Mouse (Mus musculus): ENCODE measurements around the gene Erc2.

Erc2 gene

GRCm38 (mm10) chr14:28225550-28225949 is 603.3 kb downstream of the Erc2 start:
- DNase-seq: no peak

DNA sequence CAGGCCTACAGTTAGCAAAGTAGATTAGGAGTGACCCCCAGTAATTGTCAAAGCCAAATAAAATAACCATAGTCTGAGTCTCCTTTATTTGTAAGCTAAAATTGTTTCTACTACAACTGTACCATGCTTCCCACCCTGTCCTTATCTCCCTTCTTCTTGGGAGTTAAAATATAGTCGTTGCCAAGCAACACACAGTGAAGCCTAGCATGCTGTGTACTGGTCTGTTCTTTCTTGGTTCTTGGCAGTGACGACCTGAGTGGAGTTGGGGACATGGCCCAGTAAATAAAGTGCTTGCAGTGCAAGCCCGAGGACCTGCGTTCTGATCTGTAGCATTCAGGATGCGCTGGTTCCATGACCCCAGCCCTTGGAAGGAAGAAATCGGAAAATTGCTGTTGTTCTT is 608.3 kb downstream of the Erc2 start:
- no peak for DNase-seq

DNA sequence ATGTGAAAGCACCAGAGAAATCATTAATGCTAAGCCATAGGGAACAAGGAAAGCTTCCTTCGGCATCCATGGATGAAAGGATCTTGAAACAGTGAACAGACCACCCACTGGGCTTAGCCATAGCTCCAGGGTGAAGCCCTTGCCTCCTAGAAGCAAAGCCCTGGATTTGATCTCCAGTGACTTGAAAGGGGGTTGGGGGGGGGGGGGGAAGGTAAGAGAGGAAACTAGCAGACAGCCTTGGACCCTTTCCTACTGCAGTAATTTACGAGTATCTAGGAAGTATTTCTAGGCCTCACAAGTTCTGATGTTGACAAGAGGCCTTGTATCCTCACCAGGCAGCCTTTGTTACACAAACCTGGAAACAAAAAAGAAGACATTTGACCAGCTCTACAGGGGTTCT is 609.0 kb downstream of the Erc2 start:
- no peak for DNase-seq

- no peak for DNase-seq
Observed at GRCm38 (mm10) chr14:28238336-28239048, 616.3 kb downstream of the Erc2 start.

DNA sequence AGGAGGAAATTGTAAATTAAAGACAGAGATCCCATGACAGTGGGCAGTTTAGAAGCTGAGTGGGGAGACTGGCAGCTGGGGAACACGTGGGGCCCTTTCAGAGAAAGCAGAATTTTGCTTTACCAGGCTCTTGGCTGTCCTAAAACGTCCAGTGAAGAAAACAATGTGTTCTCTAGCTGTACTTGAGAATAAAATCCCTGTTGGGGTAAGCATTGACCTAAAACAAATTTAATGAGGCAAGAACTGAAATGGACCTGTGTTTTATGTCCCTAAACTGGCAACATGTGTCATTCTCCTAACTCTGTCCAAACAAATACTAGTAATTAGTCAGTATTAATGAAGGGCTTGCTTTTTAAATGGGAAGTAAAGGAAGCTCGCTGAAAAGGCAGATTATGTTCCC is 617.9 kb downstream of the Erc2 start:
- DNase-seq: no peak

GRCm38 (mm10) chr14:28242743-28243142 is 620.5 kb downstream of the Erc2 start:
- DNase-seq: no peak

DNA sequence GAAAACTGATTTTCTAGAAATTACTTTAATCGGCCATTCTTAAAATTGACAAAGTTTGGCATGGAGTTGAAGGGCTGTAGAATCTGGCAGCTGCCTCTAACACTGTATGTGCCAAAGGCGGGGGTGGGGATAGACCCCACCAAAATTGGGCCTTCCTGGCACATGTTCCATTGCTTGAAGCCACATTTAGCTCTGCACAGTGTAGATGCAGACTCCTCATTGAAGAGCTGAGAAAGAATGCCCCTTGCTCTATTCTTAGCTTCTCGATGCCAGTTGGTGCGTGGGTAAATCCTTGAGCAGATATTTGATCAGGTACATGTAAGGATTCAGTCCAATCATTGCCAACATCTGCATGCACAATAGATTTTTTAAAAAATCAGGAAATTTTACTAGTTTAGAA is 621.2 kb downstream of the Erc2 start:
- DNase-seq: no peak

GRCm38 (mm10) chr14:28262706-28263105 is 640.5 kb downstream of the Erc2 start:
- DNase-seq: no peak

- DNase-seq: no peak
Observed at GRCm38 (mm10) chr14:28267367-28267766, 645.1 kb downstream of the Erc2 start.

DNA sequence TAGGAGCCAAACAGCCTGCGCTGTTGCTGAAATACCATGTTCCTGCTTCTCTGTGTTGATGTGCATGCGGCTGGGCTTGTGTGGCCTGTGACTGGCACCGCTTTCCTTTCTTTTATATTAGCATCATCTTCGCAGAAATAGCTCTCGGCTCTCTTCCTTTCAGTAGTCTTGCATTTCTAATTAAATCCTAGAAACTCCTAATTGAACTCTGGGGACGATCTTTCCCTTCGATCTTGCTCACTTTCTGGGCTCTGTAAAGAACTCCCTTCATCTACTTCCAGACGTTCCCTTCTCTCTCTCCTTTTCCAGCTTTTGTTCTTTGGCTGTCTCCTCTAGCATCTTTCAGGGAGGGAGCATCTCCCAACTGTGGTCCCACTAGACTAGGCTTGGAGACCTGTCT is 649.6 kb downstream of the Erc2 start:
- no peak for DNase-seq

DNA sequence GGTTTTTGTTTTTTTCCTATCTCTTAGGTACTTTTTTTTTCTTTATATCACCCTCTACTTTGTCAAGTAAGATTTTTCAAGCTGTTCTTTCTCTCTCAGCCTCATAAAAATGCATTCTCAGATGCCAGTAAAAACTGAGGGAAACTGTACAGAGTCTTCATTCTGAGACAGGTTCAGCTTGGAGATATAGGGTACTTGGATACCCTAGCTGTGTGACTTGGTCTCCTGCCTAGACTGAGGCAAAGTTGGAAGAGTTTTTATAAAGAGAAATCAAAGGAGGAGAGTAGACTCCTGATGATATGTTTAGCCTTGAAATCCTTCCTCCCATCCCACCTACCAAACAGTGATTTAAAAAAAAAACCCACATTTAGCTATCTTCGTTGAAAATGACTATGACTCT is 651.4 kb downstream of the Erc2 start:
- no peak for DNase-seq

GRCm38 (mm10) chr14:28274826-28275225 is 652.6 kb downstream of the Erc2 start:
- no peak for DNase-seq

DNA sequence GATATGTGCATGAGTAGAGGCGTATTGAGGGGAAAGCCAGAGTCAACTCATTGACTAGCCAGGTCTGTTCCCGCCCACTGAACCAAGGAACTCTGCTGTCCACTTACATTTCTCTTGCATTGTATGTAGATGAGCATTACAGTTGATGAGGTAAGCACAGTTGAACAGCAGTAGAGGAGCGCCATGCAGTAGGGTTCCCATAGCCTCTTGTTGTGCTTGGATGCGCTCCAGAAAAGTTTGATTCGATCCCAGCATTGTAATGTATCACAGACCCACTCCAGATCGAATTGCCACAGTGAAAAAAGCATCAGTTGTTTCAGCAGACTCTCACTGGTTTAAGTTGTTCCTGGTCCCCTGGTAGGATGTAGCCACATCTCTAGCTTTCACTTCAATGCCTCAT is 656.7 kb downstream of the Erc2 start:
- no peak for DNase-seq

GRCm38 (mm10) chr14:28280376-28280775 is 658.1 kb downstream of the Erc2 start:
- DNase-seq: no peak

DNA sequence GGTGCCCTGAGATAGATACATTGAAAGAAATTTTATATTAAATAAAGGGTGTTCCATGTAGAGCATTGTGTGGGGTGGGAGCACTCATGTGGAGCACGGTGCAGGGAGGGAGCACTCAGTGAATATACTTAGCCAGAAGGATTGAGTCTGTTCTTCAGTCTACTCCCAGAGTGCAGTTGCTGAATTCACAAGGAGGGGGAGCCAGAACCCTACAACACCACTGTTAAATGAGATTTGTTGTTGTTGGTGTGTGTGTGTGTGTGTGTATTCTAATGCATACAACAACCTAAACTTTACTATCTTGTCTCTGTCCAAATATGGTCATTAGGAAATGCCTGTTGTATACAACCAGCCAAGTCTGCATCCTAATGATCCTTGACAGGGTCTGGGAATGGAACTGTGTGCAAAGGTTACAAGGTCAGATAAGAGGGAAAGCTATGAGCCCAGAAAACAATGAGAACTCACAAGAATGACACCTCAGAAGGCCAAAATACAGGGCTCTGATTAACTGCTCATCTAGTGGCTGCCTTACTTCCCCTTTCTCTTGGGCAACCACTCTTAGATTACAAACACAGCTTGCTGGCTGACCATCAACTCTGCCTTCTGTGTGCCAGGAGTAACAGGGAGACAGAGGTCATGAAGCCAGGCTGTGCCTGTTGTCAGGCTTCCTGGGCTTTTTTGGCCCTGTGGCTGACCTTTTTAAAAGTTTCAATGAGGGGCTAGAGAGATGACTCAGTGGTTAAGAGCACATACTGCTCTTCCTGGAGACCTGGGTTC is 661.3 kb downstream of the Erc2 start:
- DNase-seq: no peak

- no peak for DNase-seq
Observed at GRCm38 (mm10) chr14:28286511-28286910, 664.3 kb downstream of the Erc2 start.

- DNase-seq: no peak
Observed at GRCm38 (mm10) chr14:28288196-28288595, 666.0 kb downstream of the Erc2 start.

- DNase-seq: no peak
Observed at GRCm38 (mm10) chr14:28288926-28289325, 666.7 kb downstream of the Erc2 start.

DNA sequence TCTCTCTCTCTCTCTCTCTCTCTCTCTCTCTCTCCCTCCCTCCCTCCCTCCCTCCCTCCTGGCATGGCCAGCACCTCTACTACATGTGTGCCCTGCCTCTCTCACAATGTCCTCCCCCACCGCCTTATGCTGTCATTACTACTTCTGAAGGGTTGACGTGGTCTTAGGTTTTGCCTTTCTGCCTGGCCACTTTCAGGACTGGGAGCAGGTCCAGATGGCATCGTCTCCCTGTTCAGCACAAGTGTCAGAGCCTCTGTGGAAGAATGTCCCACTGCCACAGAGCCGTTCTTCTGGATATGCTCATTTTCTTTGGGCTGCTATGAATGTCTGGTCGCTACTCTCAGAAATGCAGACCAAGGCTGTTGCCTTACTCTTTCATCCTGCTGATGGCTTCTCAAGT is 671.7 kb downstream of the Erc2 start:
- no peak for DNase-seq

- DNase-seq: no peak
Observed at GRCm38 (mm10) chr14:28295145-28295544, 672.9 kb downstream of the Erc2 start.

DNA sequence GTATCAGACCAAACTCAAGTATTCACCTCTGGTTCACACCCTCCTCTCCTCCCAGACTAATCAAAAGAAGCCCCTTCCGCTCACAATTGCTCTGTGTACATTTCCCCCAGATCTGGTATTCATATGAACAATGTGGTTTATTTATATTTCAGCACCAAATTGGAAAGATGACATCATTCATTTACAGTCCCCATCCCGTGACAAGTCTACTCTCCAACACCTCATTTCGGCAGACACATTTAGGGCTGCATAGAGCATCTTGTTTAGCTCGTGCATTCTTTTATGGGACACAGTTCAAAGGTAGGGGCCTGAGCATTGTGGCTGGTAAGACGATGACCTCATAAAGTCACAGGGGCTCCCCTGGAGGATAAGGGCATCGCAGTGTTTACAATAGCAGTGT is 677.9 kb downstream of the Erc2 start:
- no peak for DNase-seq

DNA sequence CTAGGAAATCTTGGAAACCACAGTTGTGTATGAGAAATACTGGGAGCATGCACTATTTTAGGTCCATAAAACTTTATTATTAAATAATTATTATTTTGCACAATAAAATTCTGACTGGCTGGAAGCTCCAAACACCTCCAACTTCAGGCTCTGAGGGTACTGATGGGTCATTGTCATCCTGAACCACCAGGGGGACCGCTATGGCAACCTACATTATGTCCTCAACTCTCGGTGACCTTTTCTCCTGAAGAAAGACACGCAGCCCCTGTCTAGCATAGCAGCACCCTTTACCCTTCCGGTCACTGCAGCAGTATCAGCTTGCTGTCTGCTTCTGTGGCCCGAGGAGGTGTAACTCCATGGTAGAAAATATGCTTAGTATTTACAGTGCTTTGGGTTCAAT is 679.0 kb downstream of the Erc2 start:
- no peak for DNase-seq

DNA sequence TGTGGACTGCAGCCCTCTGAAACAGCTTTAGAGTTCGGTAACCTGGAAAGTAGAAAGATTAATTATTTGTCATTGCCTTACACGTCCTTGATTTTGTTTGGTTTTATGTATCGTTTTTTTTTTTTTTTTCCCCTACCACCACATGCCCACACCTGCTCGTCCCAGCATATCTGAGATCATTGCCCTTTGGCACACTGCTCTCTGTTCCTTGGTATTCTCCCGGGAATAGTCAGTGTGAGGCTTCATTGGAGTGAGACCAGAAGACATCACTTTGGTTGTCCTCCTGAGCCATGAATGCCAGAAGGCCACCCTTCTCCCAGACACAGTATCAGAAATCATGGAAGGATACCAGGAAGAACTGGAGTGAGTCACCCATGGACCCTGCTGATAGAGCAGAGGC is 681.9 kb downstream of the Erc2 start:
- DNase-seq: no peak

DNA sequence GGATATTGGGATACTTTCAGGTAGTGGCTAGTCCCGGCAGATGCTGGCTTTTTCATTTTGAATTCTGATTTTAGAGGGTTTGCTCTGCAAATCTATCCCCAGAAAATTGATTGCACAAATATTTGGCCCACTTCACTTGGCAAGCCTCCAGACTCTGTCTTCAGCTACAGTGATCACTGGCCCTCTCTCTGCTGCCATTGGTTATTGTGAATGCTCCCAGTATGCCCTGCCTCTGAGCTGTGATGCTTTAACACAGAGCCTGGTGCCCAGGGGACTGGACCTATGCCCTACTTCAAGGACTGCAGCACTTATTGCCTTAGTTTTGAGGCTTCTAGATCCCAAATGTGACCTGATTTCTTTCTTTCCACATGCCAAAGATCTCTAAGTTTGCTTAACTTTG is 686.4 kb downstream of the Erc2 start:
- no peak for DNase-seq

- no peak for DNase-seq
Observed at GRCm38 (mm10) chr14:28316851-28317250, 694.6 kb downstream of the Erc2 start.
